Mouse (Mus musculus) forebrain, embryonic 15.5 days (tissue): ENCODE measurements at regions not wholly inside any gene's neighbourhood (a gene's known extent, or its start where the extent isn't known, plus 50 kb on each side); places are given as distances from the start of the nearest gene placed in this dataset.
A peak's percentile ranks its signal among the peaks of the same experiment; 100 is the strongest.

ENCODE experiments used
- ATAC-seq: fragments of 200-750 bp; cut with Nextera tagmentation; replicated peaks from 2 replicates; pipeline ENCODE4 v1.8.0; 2017; ENCODE audit warnings: mild to moderate bottlenecking, moderate TSS enrichment, moderate library complexity
- H3K27ac ChIP-seq: fragments of 300-500 bp; sonication (generic); replicated peaks from 2 replicates; pipeline ENCODE4 v1.5.1; 2015; ENCODE audit warnings: mild to moderate bottlenecking, inconsistent platforms
- H3K27me3 ChIP-seq: fragments of 300-500 bp; sonication (generic); 2 replicates; pipeline ENCODE4 v1.6.1; 2015; ENCODE audit warnings: inconsistent platforms
- H3K36me3 ChIP-seq: fragments of 300-500 bp; sonication (generic); 2 replicates; pipeline ENCODE4 v1.6.1; 2015; ENCODE audit warnings: mild to moderate bottlenecking, inconsistent platforms
- H3K4me1 ChIP-seq: fragments of 300-500 bp; sonication (generic); 2 replicates; pipeline ENCODE4 v1.6.1; 2015; ENCODE audit warnings: inconsistent platforms
- H3K4me2 ChIP-seq: fragments of 300-500 bp; sonication (generic); replicated peaks from 2 replicates; pipeline ENCODE4 v1.6.1; 2015; ENCODE audit warnings: mild to moderate bottlenecking, inconsistent platforms
- H3K4me3 ChIP-seq: fragments of 300-500 bp; sonication (generic); 2 replicates; pipeline ENCODE4 v1.5.1; 2015; ENCODE audit warnings: mild to moderate bottlenecking, inconsistent platforms
- H3K9ac ChIP-seq: fragments of 300-500 bp; sonication (generic); replicated peaks from 2 replicates; pipeline ENCODE4 v1.6.1; 2015; ENCODE audit warnings: mild to moderate bottlenecking, inconsistent platforms
- H3K9me3 ChIP-seq: fragments of 300-500 bp; sonication (generic); 2 replicates; pipeline ENCODE4 v1.6.1; 2016; ENCODE audit warnings: inconsistent platforms
- WGBS: fragments of 180-500 bp; shearing (Covaris S2); methylation state at CpG from one replicate; pipeline ENCODE4 v1.1.7; 2015; ENCODE audit warnings: mixed read lengths; 5-methylcytosine and 5-hydroxymethylcytosine counted together

- no peak for ATAC-seq
- Histone ChIP-seq H3K9ac (no peak overlapping the region), H3K4me1 (0 out of 2 replicates have a peak, but pooled peaks cover 3% of the 10 kb centered on the region), H3K4me3 (no peak overlapping the region), H3K27me3 (no peaks in the 10 kb centered on the region), H3K9me3 (no peaks in the 10 kb centered on the region), H3K4me2 (no peak overlapping the region), H3K36me3 (no peaks in the 10 kb centered on the region), H3K27ac (no peak overlapping the region)
- WGBS = 55% methylated on average over 7 of the region's 7 CpGs
Measured at GRCm38 (mm10) chr2:171657125-171657524, 386.1 kb downstream of the Cbln4 start.

DNA sequence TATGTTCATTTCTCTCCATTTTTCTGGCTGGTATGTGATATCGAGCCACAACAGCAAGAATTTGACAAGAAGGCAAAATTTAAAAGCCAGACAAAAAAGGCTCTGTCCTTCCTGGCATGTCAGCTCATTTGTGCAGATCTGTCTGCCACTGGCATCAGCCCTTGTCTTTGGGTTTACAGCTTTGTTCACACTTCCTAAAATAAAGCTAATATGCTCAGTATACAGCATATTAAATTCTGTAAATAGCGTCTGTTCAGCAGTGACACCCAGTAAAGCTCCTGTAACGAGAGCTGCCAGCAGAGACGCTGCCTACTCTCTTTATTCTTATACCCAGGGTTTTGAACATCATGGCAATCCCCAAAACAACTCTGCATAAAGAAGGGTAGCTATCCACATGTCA, 401.5 kb downstream of the Cbln4 start:
- 0 out of 2 replicates have a peak overlapping the region, but pooled peaks have one; percentile 27 for H3K27ac ChIP-seq
- WGBS = 48% methylated on average over 4 of the region's 4 CpGs
- peak; percentile 75; the same call in 1 of the 2 replicates for ATAC-seq
- no peaks in the 10 kb centered on the region for H3K36me3 ChIP-seq
- no peak overlapping the region for H3K4me2 ChIP-seq
- no peak overlapping the region for H3K9ac ChIP-seq
- H3K4me3 ChIP-seq = no peak overlapping the region
- H3K9me3 ChIP-seq = no peaks in the 10 kb centered on the region
- peaks cover 13% of the 10 kb centered on the region for H3K4me1 ChIP-seq
- no peaks in the 10 kb centered on the region for H3K27me3 ChIP-seq

- no peak for ATAC-seq
- Histone ChIP-seq H3K4me1 (peaks cover 13% of the 10 kb centered on the region), H3K27me3 (no peaks in the 10 kb centered on the region), H3K36me3 (no peaks in the 10 kb centered on the region), H3K9me3 (no peaks in the 10 kb centered on the region), H3K9ac (no peak overlapping the region), H3K4me2 (no peak overlapping the region), H3K4me3 (no peak overlapping the region), H3K27ac (no peak overlapping the region)
- WGBS = 74% methylated on average over 9 of the region's 9 CpGs
Measured at GRCm38 (mm10) chr2:171640478-171640877, 402.8 kb downstream of the Cbln4 start.

- Histone ChIP-seq H3K27ac (no peak overlapping the region), H3K27me3 (no peaks in the 10 kb centered on the region), H3K9ac (no peak overlapping the region), H3K4me3 (no peak overlapping the region), H3K4me1 (peaks cover 13% of the 10 kb centered on the region), H3K9me3 (no peaks in the 10 kb centered on the region), H3K36me3 (no peaks in the 10 kb centered on the region), H3K4me2 (no peak overlapping the region)
- no peak for ATAC-seq
- 94% methylated on average over 6 of the region's 6 CpGs for WGBS
Measured at GRCm38 (mm10) chr2:171638931-171639330, 404.3 kb downstream of the Cbln4 start.

DNA sequence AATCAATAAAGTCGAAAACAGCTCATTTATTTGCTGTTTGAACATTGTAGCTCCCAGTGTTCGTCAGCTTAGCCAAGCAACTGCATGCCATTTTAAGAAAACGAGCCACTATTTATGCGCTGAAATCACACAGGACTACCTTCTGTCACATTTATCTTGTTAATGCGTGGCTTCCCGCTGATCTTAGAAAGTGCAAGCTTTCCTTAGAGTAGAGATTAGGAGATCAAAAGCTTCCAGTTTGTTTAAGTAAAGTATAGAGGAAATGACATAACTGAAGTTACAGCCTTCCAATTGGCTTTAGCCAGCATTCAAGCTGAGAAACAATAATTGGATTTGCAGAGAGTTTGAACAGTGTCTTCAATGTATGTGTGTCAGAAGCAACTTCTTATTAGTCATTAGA, 406.4 kb downstream of the Cbln4 start:
- Histone ChIP-seq H3K27me3 (no peaks in the 10 kb centered on the region), H3K4me1 (peaks cover 10% of the 10 kb centered on the region), H3K4me2 (no peak overlapping the region), H3K27ac (no peak overlapping the region), H3K36me3 (no peaks in the 10 kb centered on the region), H3K9me3 (no peaks in the 10 kb centered on the region), H3K9ac (no peak overlapping the region), H3K4me3 (no peak overlapping the region)
- no peak for ATAC-seq
- WGBS = 16% methylated on average over 6 of the region's 6 CpGs

- Histone ChIP-seq H3K27me3 (no peaks in the 10 kb centered on the region), H3K36me3 (no peaks in the 10 kb centered on the region), H3K9me3 (no peaks in the 10 kb centered on the region), H3K4me1 (no peaks in the 10 kb centered on the region), H3K4me2 (no peak overlapping the region), H3K4me3 (no peak overlapping the region), H3K27ac (no peak overlapping the region), H3K9ac (no peak overlapping the region)
- 39% methylated on average over 15 of the region's 15 CpGs for WGBS
- ATAC-seq = no peak
Measured at GRCm38 (mm10) chr2:171633355-171634097, 409.7 kb downstream of the Cbln4 start.

- no peak for ATAC-seq
- no peak overlapping the region for H3K27ac ChIP-seq
Measured at GRCm38 (mm10) chr2:171630101-171630715, 413.1 kb downstream of the Cbln4 start.

GRCm38 (mm10) chr2:171628182-171628850, 414.9 kb downstream of the Cbln4 start:
- ATAC-seq = no peak
- Histone ChIP-seq H3K4me2 (no peak overlapping the region), H3K36me3 (no peaks in the 10 kb centered on the region), H3K4me3 (no peak overlapping the region), H3K27me3 (no peaks in the 10 kb centered on the region), H3K9ac (no peak overlapping the region), H3K4me1 (no peaks in the 10 kb centered on the region), H3K27ac (no peak overlapping the region), H3K9me3 (no peaks in the 10 kb centered on the region)
- 86% methylated on average over 10 of the region's 10 CpGs for WGBS

More at GRCm38 (mm10) chr2:171630101-171630715, 413.1 kb downstream of the Cbln4 start:
- Histone ChIP-seq H3K4me1 (no peaks in the 10 kb centered on the region), H3K27me3 (no peaks in the 10 kb centered on the region), H3K36me3 (no peaks in the 10 kb centered on the region), H3K9ac (no peak overlapping the region), H3K4me2 (no peak overlapping the region), H3K9me3 (no peaks in the 10 kb centered on the region), H3K4me3 (no peak overlapping the region)
- WGBS = 93% methylated on average over 9 of the region's 9 CpGs

- Histone ChIP-seq H3K9ac (no peak overlapping the region), H3K27ac (no peak overlapping the region), H3K4me2 (no peak overlapping the region), H3K4me1 (no peaks in the 10 kb centered on the region), H3K4me3 (no peak overlapping the region), H3K27me3 (no peaks in the 10 kb centered on the region), H3K36me3 (no peaks in the 10 kb centered on the region), H3K9me3 (no peaks in the 10 kb centered on the region)
- WGBS = 78% methylated on average over 5 of the region's 5 CpGs
- ATAC-seq = no peak
Measured at GRCm38 (mm10) chr2:171620668-171621067, 422.6 kb downstream of the Cbln4 start.

- 76% methylated on average over 2 of the region's 2 CpGs for WGBS
- H3K27ac ChIP-seq = no peak overlapping the region
- H3K9me3 ChIP-seq = no peaks in the 10 kb centered on the region
- no peak overlapping the region for H3K4me2 ChIP-seq
- no peak for ATAC-seq
- H3K36me3 ChIP-seq = no peaks in the 10 kb centered on the region
- no peaks in the 10 kb centered on the region for H3K4me1 ChIP-seq
- H3K4me3 ChIP-seq = no peak overlapping the region
- no peak overlapping the region for H3K9ac ChIP-seq
- no peaks in the 10 kb centered on the region for H3K27me3 ChIP-seq
Measured at GRCm38 (mm10) chr2:171620253-171620652, 423.0 kb downstream of the Cbln4 start.

DNA sequence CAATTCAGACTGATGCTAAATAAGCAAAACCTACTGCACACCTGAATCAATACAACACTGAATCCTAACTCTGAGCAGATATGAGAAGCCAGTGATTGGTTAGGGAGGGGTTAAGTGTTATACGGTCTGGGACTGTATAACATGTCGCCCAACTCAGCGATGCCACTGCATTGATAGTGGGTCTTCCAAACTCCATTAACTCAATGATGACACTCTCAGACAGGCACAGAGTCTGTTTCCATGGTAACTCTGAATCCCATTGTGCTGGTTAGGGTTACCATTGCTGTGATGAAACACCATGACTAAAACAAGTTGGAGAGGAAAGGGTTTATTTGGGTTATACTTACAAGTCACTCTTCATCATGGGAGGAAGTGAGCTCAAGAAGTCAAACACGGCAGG, 424.5 kb downstream of the Cbln4 start:
- no peak overlapping the region for H3K4me3 ChIP-seq
- no peak overlapping the region for H3K27ac ChIP-seq
- no peaks in the 10 kb centered on the region for H3K36me3 ChIP-seq
- H3K9me3 ChIP-seq = no peaks in the 10 kb centered on the region
- no peak overlapping the region for H3K4me2 ChIP-seq
- WGBS = 91% methylated on average over 4 of the region's 4 CpGs
- no peak overlapping the region for H3K9ac ChIP-seq
- ATAC-seq = no peak
- no peaks in the 10 kb centered on the region for H3K4me1 ChIP-seq
- no peaks in the 10 kb centered on the region for H3K27me3 ChIP-seq

DNA sequence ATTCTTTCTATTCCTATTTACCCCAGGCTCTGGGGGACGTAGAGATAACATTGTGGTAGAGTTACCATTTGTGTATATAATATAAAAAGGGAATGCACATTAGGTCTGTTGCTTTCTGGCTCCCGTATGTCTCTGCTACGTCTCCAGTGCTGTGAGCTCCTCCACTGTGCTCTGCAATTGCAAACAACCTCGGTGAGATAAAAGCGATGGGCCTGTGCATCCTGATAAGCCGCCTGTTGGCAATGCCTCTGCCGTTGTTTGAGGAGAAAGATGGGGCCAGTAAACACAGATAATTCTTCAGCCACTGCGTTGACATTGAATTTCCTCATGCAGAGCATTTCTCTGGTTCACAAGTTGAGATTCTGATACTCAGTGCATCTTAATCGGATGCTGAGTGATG, 424.9 kb downstream of the Cbln4 start:
- H3K9me3 ChIP-seq = no peaks in the 10 kb centered on the region
- no peaks in the 10 kb centered on the region for H3K4me1 ChIP-seq
- 88% methylated on average over 9 of the region's 9 CpGs for WGBS
- no peak overlapping the region for H3K27ac ChIP-seq
- ATAC-seq = no peak
- H3K27me3 ChIP-seq = no peaks in the 10 kb centered on the region
- H3K9ac ChIP-seq = no peak overlapping the region
- H3K4me2 ChIP-seq = no peak overlapping the region
- H3K36me3 ChIP-seq = no peaks in the 10 kb centered on the region
- no peak overlapping the region for H3K4me3 ChIP-seq
